Mouse (Mus musculus): ENCODE measurements at regions not wholly inside any gene's neighbourhood (a gene's known extent, or its start where the extent isn't known, plus 50 kb on each side); places are given as distances from the start of the nearest gene placed in this dataset.
"Not testable (repeated sequence)": the region's sequence is repeated elsewhere in the genome, so short reads cannot be mapped to it uniquely, and the experiment has no call there.

- no peak for DNase-seq
Measured at GRCm38 (mm10) chr13:52109039-52109759, 262.7 kb downstream of the Gadd45g start.

DNA sequence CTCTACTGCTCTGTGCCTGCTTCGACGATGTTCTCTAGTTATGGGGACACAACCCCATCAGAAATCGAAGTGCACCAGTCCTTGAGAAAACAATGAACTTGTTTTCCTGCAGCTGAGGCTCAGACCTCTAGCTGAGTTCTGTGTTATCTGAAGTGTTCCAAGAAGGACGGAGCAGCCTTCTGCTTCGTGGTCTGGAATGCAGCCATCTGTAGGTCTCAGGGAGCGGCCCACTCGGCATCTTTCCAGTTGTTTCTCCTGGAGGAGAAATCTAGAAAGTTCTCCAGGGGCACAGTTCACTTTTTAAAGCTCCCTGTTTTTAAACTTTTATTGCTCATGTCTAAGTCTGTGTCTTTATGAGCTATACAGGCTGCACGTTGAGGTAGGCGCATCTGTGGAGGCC is 264.3 kb downstream of the Gadd45g start:
- DNase-seq, result no peak

GRCm38 (mm10) chr13:52113549-52113948 is 267.1 kb downstream of the Gadd45g start:
- peak; percentile 52 for DNase-seq

DNA sequence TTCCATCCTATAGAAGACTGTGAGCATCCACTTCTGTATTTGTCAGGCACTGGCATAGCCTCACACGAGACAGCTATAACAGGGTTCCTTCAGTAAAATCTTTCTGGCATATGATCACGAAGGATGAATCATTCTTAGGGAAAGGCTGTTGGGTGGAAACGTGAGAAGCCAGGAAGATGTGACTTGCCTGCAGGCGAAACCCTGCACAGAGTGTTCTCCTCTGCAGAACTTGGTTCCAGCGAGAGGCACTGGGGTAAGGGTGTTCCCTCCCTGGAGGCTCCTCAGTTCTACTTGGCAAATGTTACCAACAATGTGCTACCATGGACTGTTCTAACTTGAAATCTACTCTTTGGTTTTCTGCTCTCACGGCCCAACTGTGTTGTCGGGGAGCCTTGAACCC is 268.0 kb downstream of the Gadd45g start:
- DNase-seq, result no peak

DNA sequence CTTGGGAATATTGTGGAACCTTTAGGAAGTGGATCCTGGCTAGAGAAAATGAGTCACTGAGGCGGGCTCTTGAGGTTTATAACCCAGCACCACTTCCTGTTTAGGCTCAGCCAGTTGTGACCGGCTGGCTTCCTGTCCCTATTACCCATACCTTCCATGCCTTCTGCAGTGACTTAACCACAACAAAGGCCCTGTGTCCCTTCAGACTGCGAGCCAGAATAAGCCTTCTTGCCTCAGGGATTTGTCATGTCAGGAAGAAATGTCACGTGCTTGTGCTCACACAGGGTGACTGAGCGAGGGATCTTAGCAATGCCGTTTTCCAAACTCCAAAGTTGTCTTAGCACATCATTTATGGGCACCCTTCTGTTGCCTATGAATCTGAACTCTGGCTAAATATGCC is 268.5 kb downstream of the Gadd45g start:
- DNase-seq, result no peak

DNA sequence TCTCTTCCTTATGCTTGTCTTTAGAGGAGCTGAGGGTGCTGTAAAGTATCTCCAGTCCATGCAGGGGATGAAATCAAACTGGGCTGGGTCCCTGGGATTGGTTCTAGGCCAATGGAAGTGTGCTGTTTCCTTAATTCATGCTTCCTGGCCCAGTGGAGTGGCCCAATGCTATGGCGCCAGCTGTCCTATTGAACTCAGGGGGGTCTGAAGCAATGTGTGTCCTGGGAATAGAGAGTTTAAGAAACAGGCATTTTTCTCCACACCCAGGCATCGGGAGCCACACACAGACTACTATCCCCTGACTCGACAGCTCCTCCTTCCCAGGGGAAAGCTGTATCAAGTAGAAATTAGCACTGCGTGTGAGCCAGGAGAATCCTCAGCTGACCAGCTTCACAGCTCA is 269.8 kb downstream of the Gadd45g start:
- DNase-seq, result no peak

DNA sequence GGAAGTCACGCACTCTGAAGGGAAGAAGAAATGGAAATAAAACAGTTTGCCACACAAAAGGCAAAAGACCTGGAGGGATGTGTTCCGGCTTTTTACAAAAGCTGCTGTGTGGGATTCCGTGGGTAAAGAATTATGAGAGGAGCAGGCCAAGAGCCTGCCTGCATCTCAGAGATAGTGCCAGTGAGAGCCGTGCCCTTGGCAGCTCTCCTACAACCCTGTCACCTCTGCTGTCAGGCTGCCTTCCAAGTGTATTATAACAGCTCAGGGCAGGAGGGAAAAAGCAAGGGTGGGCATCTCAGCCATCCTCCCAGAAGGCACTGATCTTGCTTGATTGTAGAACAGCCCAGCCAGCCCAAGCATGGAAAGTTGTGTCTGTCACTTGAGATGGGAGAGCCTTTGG is 270.3 kb downstream of the Gadd45g start:
- DNase-seq, result no peak

GRCm38 (mm10) chr13:52120795-52121194 is 274.3 kb downstream of the Gadd45g start:
- no peak for DNase-seq

DNA sequence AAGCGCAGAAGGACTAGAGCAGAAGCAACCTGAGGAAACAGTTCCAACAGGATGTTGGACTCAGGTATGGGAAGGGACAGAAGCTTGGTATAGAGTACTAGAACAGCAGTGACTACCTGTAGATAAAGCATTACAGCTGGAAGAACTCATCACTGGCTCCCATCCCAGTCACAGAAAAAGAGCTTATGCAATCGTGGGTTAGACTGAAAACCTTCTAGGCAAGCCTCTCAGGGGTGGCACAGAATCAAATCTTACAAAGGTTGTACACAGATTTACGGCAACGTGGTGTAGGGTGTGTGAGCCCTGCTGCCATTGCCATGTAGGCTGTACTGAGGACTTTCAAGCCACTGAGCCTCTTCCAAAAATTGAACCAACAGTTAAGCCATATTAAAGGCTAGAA is 278.6 kb downstream of the Gadd45g start:
- no peak for DNase-seq

DNA sequence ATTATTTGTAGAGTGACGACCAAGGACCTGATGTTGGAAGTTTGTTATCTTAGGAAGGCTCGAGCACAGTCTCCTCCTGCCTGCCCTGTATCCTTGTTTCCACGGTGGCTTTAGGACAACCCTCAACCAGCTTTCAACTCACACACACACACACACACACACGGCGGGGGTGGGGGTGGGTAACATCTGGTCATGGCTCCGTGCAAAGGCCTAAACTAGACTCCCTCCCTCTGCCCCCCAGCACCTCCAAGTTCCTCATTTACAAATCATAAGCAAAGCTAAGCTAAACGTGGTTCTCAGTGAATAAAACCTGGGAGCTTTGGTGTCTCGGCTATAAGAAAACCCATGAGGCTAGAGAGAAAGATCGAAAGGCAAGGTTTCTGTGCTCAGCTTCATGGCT is 281.3 kb downstream of the Gadd45g start:
- no peak for DNase-seq

DNA sequence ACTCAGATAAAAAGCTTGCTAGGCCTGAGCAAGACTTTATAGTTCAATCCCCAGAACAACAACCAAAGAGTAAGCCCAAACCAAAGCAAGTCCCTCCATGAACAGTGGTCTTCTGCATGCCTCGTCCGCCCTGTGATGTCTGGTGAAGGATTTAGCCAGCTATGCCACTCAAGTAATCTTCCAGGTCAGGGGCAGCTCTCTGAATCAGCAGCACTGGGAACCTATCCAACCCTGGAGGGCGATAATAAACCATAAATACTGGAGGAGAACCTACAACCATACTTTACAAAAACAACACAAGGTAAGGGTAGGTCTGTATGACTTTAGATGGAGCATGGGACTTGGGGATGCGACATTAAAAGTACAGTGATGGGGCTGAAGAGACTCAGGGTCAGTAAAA is 283.0 kb downstream of the Gadd45g start:
- no peak for DNase-seq

DNA sequence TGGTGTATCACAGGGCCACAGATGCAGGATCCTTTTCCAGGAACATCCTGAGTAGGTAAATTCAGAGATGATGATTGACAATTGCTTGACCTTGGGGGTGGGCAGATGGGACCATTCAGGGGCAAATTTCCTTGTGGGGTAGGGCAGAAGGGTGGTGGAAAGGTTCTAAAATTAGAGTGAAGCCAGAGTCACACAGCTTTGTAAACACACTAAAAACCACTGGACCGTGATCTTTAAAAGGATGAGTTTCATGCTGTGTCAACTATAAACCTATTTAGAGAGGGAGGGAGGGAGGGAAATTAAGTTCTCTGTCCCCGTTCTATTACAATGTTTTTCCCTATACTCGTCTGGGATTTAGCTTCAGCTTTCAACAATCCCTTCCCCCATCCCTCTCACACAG is 286.7 kb downstream of the Gadd45g start:
- DNase-seq, result no peak

- DNase-seq, result no peak
Measured at GRCm38 (mm10) chr13:52138331-52138945, 292.0 kb downstream of the Gadd45g start.

- DNase-seq, result no peak
Measured at GRCm38 (mm10) chr13:52139140-52139809, 292.8 kb downstream of the Gadd45g start.

- DNase-seq, result no peak
Measured at GRCm38 (mm10) chr13:52140221-52140620, 293.7 kb downstream of the Gadd45g start.

- not testable (repeated sequence) for DNase-seq
Measured at GRCm38 (mm10) chr13:52144066-52144465, 297.6 kb downstream of the Gadd45g start.

GRCm38 (mm10) chr13:52145926-52146325 is 299.4 kb downstream of the Gadd45g start:
- no peak for DNase-seq

- no peak for DNase-seq
Measured at GRCm38 (mm10) chr13:52150281-52150680, 303.8 kb downstream of the Gadd45g start.

DNA sequence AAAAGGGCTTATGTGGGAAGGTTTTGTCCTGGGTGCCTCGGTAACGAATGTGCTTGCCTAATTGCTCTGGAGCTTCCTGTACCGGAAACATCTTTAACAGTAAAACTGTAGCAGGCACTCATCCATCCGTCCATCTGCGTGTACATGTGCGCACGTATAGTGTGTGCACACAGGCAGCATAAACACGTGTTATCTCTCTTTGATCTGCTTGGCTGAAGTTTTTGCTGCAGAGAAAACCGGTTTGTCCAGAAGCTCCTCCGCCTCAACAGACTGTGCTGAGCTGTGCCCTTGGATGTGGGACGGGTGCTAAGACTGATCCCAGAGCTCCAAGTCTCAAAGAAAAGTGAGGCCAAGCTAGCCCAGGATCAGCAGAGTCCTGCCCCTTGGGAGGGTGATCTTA is 305.3 kb downstream of the Gadd45g start:
- peak; percentile 41 for DNase-seq

DNA sequence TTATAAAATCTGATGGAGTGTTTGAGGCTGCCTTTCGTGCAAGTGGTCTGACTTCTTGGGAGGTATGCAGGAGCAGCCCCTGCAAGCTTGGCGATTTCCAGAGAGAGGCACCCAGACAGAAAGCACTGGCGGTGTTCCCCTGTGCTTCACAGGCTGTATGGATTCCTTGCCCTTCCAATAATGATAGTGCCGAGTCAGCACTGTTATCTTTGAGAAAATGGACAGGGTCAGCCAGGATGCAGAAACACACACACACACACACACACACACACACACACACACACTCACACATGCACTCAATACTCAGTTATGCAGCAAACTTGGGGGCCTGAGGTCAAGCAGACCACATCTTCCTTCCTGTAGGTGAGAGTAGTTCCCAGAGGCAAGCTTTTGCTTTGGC is 305.7 kb downstream of the Gadd45g start:
- DNase-seq, result no peak

GRCm38 (mm10) chr13:52153030-52153429 is 306.6 kb downstream of the Gadd45g start:
- DNase-seq, result no peak

GRCm38 (mm10) chr13:52153576-52153975 is 307.1 kb downstream of the Gadd45g start:
- DNase-seq, result no peak

DNA sequence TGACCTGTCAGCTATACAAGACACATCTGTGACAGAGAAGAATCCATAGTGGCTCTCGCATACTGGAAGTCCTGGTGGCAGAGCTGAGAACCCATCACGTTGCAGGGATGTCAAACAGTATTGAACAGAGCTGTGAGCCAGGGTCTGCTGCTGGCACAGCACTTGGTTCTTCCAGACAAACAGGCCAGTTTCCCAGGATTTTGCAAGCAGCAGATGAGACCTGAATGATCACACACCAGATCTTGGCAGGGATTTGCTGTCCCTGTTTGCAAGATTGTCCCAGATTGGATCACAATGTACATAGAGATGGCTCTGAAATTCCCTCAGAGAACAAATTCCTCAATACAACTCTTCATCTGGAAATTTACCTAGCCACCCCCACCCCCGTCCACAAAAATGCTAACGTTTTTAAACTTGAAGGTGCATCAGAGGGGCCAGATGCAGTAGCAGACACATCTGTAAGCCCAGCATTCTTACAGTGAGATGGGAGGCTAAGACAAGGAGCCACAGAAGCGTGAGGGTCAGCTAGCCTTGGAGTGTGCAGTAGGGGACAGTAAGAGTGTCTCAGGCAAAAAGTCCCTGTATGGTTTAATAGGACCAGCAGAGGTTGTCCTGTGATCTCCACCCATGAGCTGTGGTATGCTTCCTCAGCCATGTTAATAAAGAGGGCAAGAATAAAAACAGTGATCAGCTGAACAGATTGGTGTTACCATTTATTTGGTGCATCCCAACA is 307.8 kb downstream of the Gadd45g start:
- peak; percentile 73 for DNase-seq
